Mouse (Mus musculus): ENCODE results near the gene Sorcs2.

GRCm38 (mm10) chr5:36151086-36151485 is 246.9 kb downstream of the Sorcs2 start:
- no peak for TF ChIP-seq CTCF (IDR thresholded peaks at IDR 0.05; ENCODE audit: borderline replicate concordance, control insufficient read depth, extremely low read depth, insufficient read depth, low read length, poor library complexity)
- no peak for TF ChIP-seq POLR2A (IDR thresholded peaks at IDR 0.05; ENCODE audit: control insufficient read depth, extremely low read depth, insufficient read depth, low read length, poor library complexity)

Measured in thymus, adult 2 months (tissue).